Mouse (Mus musculus): ENCODE measurements at regions not wholly inside any gene's neighbourhood (a gene's known extent, or its start where the extent isn't known, plus 50 kb on each side); places are given as distances from the start of the nearest gene placed in this dataset.

- no peak for TF ChIP-seq ZKSCAN1 (IDR thresholded peaks at IDR 0.05; ENCODE audit: low read depth, low read length)
- TF ChIP-seq CTCF (IDR thresholded peaks at IDR 0.05 in 2 of 3, conservative IDR thresholded peaks at IDR 0.05 in 1 of 3; ENCODE audit: control insufficient read depth in 1 of 3, insufficient read depth in 1 of 3, low read depth in 2 of 3, low read length in 3 of 3, poor library complexity in 1 of 3, severe bottlenecking in 1 of 3) = no peak
- TF ChIP-seq POLR2A (IDR thresholded peaks at IDR 0.05; ENCODE audit: control insufficient read depth in 1 of 2, insufficient read depth in 1 of 2, low read depth in 1 of 2, low read length in 2 of 2, poor library complexity in 1 of 2) = no peak
- no peak for TF ChIP-seq MAFK (IDR thresholded peaks at IDR 0.05; ENCODE audit: borderline replicate concordance, low read depth, low read length)
- TF ChIP-seq GATA1 (IDR thresholded peaks at IDR 0.05; ENCODE audit: low read depth, low read length) = no peak
- no peak for TF ChIP-seq EP300 (IDR thresholded peaks at IDR 0.05; ENCODE audit: low read depth in 1 of 2, low read length in 2 of 2)
- TF ChIP-seq HCFC1 (IDR thresholded peaks at IDR 0.05; ENCODE audit: low read depth, low read length) = no peak
Measured at GRCm38 (mm10) chr1:137900621-137901071, 274.9 kb downstream of the Ptprc start.

All from MEL (cell line).